Mouse (Mus musculus): ENCODE measurements at regions not wholly inside any gene's neighbourhood (a gene's known extent, or its start where the extent isn't known, plus 50 kb on each side); places are given as distances from the start of the nearest gene placed in this dataset.

- 81% methylated on average over 20 of the region's 20 CpGs for WGBS
- Histone ChIP-seq H3K27me3 (ENCODE audit: control insufficient read depth, insufficient read depth, low read length) (no peaks in the 10 kb centered on the region), H3K27ac (replicated peaks; ENCODE audit: low read depth, low read length) (no peak overlapping the region), H3K4me2 (ENCODE audit: low read depth, severe bottlenecking) (no peak overlapping the region), H3K9me3 (ENCODE audit: control insufficient read depth, low read length) (no peaks in the 10 kb centered on the region), H3K36me3 (ENCODE audit: control insufficient read depth, insufficient read depth, low read length) (no peaks in the 10 kb centered on the region), H3K9ac (ENCODE audit: low read length) (no peak overlapping the region), H3K4me1 (ENCODE audit: control insufficient read depth, insufficient read depth, low read length) (no peaks in the 10 kb centered on the region), H3K4me3 (ENCODE audit: low read depth, low read length) (no peak overlapping the region)
- DNase-seq (ENCODE audit: low spot score) (no peak), ATAC-seq (ENCODE audit: insufficient number of reproducible peaks, low FRiP score, low TSS enrichment, low read depth) (no peak)
These were observed 217.8 kb upstream of the Klf4 start for GRCm38 (mm10) chr4:55749949-55750600.

GRCm38 (mm10) chr4:55741355-55741754 is 209.1 kb upstream of the Klf4 start:
- Histone ChIP-seq H3K27ac (replicated peaks; ENCODE audit: low read depth, low read length) (no peak overlapping the region), H3K4me2 (ENCODE audit: low read depth, severe bottlenecking) (no peak overlapping the region), H3K36me3 (ENCODE audit: control insufficient read depth, insufficient read depth, low read length) (no peaks in the 10 kb centered on the region), H3K27me3 (ENCODE audit: control insufficient read depth, insufficient read depth, low read length) (no peaks in the 10 kb centered on the region), H3K9me3 (ENCODE audit: control insufficient read depth, low read length) (no peaks in the 10 kb centered on the region), H3K4me1 (ENCODE audit: control insufficient read depth, insufficient read depth, low read length) (no peaks in the 10 kb centered on the region), H3K4me3 (ENCODE audit: low read depth, low read length) (no peak overlapping the region), H3K9ac (ENCODE audit: low read length) (no peak overlapping the region)
- ATAC-seq (ENCODE audit: insufficient number of reproducible peaks, low FRiP score, low TSS enrichment, low read depth) = no peak
- 93% methylated on average over 8 of the region's 8 CpGs for WGBS
- DNase-seq (ENCODE audit: low spot score) = no peak

- no peak for DNase-seq (ENCODE audit: low spot score)
- no peaks in the 10 kb centered on the region for H3K4me1 ChIP-seq (ENCODE audit: control insufficient read depth, insufficient read depth, low read length)
- no peaks in the 10 kb centered on the region for H3K36me3 ChIP-seq (ENCODE audit: control insufficient read depth, insufficient read depth, low read length)
- 67% methylated on average over 15 of the region's 15 CpGs for WGBS
- no peak overlapping the region for H3K4me2 ChIP-seq (ENCODE audit: low read depth, severe bottlenecking)
- no peaks in the 10 kb centered on the region for H3K27me3 ChIP-seq (ENCODE audit: control insufficient read depth, insufficient read depth, low read length)
- H3K4me3 ChIP-seq (ENCODE audit: low read depth, low read length) = no peak overlapping the region
- H3K27ac ChIP-seq (replicated peaks; ENCODE audit: low read depth, low read length) = no peak overlapping the region
- H3K9me3 ChIP-seq (ENCODE audit: control insufficient read depth, low read length) = no peaks in the 10 kb centered on the region
- H3K9ac ChIP-seq (ENCODE audit: low read length) = no peak overlapping the region
- ATAC-seq (ENCODE audit: insufficient number of reproducible peaks, low FRiP score, low TSS enrichment, low read depth) = no peak
These were observed 207.8 kb upstream of the Klf4 start for GRCm38 (mm10) chr4:55740062-55740461.

GRCm38 (mm10) chr4:55738714-55739113 is 206.4 kb upstream of the Klf4 start:
- H3K9me3 ChIP-seq (ENCODE audit: control insufficient read depth, low read length) = no peaks in the 10 kb centered on the region
- no peaks in the 10 kb centered on the region for H3K36me3 ChIP-seq (ENCODE audit: control insufficient read depth, insufficient read depth, low read length)
- no peak overlapping the region for H3K4me2 ChIP-seq (ENCODE audit: low read depth, severe bottlenecking)
- H3K4me3 ChIP-seq (ENCODE audit: low read depth, low read length) = no peak overlapping the region
- H3K27me3 ChIP-seq (ENCODE audit: control insufficient read depth, insufficient read depth, low read length) = no peaks in the 10 kb centered on the region
- H3K27ac ChIP-seq (replicated peaks; ENCODE audit: low read depth, low read length) = no peak overlapping the region
- no peak for ATAC-seq (ENCODE audit: insufficient number of reproducible peaks, low FRiP score, low TSS enrichment, low read depth)
- no peak for DNase-seq (ENCODE audit: low spot score)
- WGBS = 98% methylated on average over 1 of the region's 1 CpGs
- H3K4me1 ChIP-seq (ENCODE audit: control insufficient read depth, insufficient read depth, low read length) = no peaks in the 10 kb centered on the region
- H3K9ac ChIP-seq (ENCODE audit: low read length) = no peak overlapping the region

GRCm38 (mm10) chr4:55735453-55735852 is 203.2 kb upstream of the Klf4 start:
- Histone ChIP-seq H3K4me1 (ENCODE audit: control insufficient read depth, insufficient read depth, low read length) (no peaks in the 10 kb centered on the region), H3K4me3 (ENCODE audit: low read depth, low read length) (no peak overlapping the region), H3K9ac (ENCODE audit: low read length) (no peak overlapping the region), H3K9me3 (ENCODE audit: control insufficient read depth, low read length) (no peaks in the 10 kb centered on the region), H3K27me3 (ENCODE audit: control insufficient read depth, insufficient read depth, low read length) (no peaks in the 10 kb centered on the region), H3K4me2 (ENCODE audit: low read depth, severe bottlenecking) (no peak overlapping the region), H3K36me3 (ENCODE audit: control insufficient read depth, insufficient read depth, low read length) (no peaks in the 10 kb centered on the region), H3K27ac (replicated peaks; ENCODE audit: low read depth, low read length) (no peak overlapping the region)
- no peak for DNase-seq (ENCODE audit: low spot score)
- ATAC-seq (ENCODE audit: insufficient number of reproducible peaks, low FRiP score, low TSS enrichment, low read depth) = no peak
- WGBS = 58% methylated on average over 3 of the region's 3 CpGs

- WGBS = 66% methylated on average over 1 of the region's 1 CpGs
- Histone ChIP-seq H3K27me3 (ENCODE audit: control insufficient read depth, insufficient read depth, low read length) (no peaks in the 10 kb centered on the region), H3K9me3 (ENCODE audit: control insufficient read depth, low read length) (no peaks in the 10 kb centered on the region), H3K4me2 (ENCODE audit: low read depth, severe bottlenecking) (no peak overlapping the region), H3K9ac (ENCODE audit: low read length) (no peak overlapping the region), H3K4me3 (ENCODE audit: low read depth, low read length) (no peak overlapping the region), H3K27ac (replicated peaks; ENCODE audit: low read depth, low read length) (no peak overlapping the region), H3K36me3 (ENCODE audit: control insufficient read depth, insufficient read depth, low read length) (no peaks in the 10 kb centered on the region), H3K4me1 (ENCODE audit: control insufficient read depth, insufficient read depth, low read length) (no peaks in the 10 kb centered on the region)
- no peak for DNase-seq (ENCODE audit: low spot score)
- ATAC-seq (ENCODE audit: insufficient number of reproducible peaks, low FRiP score, low TSS enrichment, low read depth) = no peak
These were observed 202.1 kb upstream of the Klf4 start for GRCm38 (mm10) chr4:55734331-55734730.

- H3K9ac ChIP-seq (ENCODE audit: low read length) = no peak overlapping the region
- no peak for ATAC-seq (ENCODE audit: insufficient number of reproducible peaks, low FRiP score, low TSS enrichment, low read depth)
- no peak for DNase-seq (ENCODE audit: low spot score)
- H3K4me3 ChIP-seq (ENCODE audit: low read depth, low read length) = no peak overlapping the region
- H3K27ac ChIP-seq (replicated peaks; ENCODE audit: low read depth, low read length) = no peak overlapping the region
- no peaks in the 10 kb centered on the region for H3K36me3 ChIP-seq (ENCODE audit: control insufficient read depth, insufficient read depth, low read length)
- H3K27me3 ChIP-seq (ENCODE audit: control insufficient read depth, insufficient read depth, low read length) = no peaks in the 10 kb centered on the region
- H3K4me2 ChIP-seq (ENCODE audit: low read depth, severe bottlenecking) = no peak overlapping the region
- 73% methylated on average over 4 of the region's 4 CpGs for WGBS
- no peaks in the 10 kb centered on the region for H3K4me1 ChIP-seq (ENCODE audit: control insufficient read depth, insufficient read depth, low read length)
- no peaks in the 10 kb centered on the region for H3K9me3 ChIP-seq (ENCODE audit: control insufficient read depth, low read length)
These were observed 201.0 kb upstream of the Klf4 start for GRCm38 (mm10) chr4:55733223-55733622.

GRCm38 (mm10) chr4:55732006-55732405 is 199.7 kb upstream of the Klf4 start:
- H3K27me3 ChIP-seq (ENCODE audit: control insufficient read depth, insufficient read depth, low read length) = no peaks in the 10 kb centered on the region
- no peaks in the 10 kb centered on the region for H3K4me1 ChIP-seq (ENCODE audit: control insufficient read depth, insufficient read depth, low read length)
- WGBS = 64% methylated on average over 4 of the region's 4 CpGs
- H3K27ac ChIP-seq (replicated peaks; ENCODE audit: low read depth, low read length) = no peak overlapping the region
- DNase-seq (ENCODE audit: low spot score) = no peak
- ATAC-seq (ENCODE audit: insufficient number of reproducible peaks, low FRiP score, low TSS enrichment, low read depth) = no peak
- no peaks in the 10 kb centered on the region for H3K36me3 ChIP-seq (ENCODE audit: control insufficient read depth, insufficient read depth, low read length)
- H3K9ac ChIP-seq (ENCODE audit: low read length) = no peak overlapping the region
- H3K4me3 ChIP-seq (ENCODE audit: low read depth, low read length) = no peak overlapping the region
- no peaks in the 10 kb centered on the region for H3K9me3 ChIP-seq (ENCODE audit: control insufficient read depth, low read length)
- H3K4me2 ChIP-seq (ENCODE audit: low read depth, severe bottlenecking) = no peak overlapping the region

- Histone ChIP-seq H3K36me3 (ENCODE audit: control insufficient read depth, insufficient read depth, low read length) (no peaks in the 10 kb centered on the region), H3K9ac (ENCODE audit: low read length) (no peak overlapping the region), H3K9me3 (ENCODE audit: control insufficient read depth, low read length) (no peaks in the 10 kb centered on the region), H3K27me3 (ENCODE audit: control insufficient read depth, insufficient read depth, low read length) (no peaks in the 10 kb centered on the region), H3K4me2 (ENCODE audit: low read depth, severe bottlenecking) (no peak overlapping the region), H3K4me1 (ENCODE audit: control insufficient read depth, insufficient read depth, low read length) (no peaks in the 10 kb centered on the region), H3K27ac (replicated peaks; ENCODE audit: low read depth, low read length) (no peak overlapping the region), H3K4me3 (ENCODE audit: low read depth, low read length) (no peak overlapping the region)
- WGBS = 77% methylated on average over 4 of the region's 4 CpGs
- ATAC-seq (ENCODE audit: insufficient number of reproducible peaks, low FRiP score, low TSS enrichment, low read depth) (no peak), DNase-seq (ENCODE audit: low spot score) (no peak)
These were observed 198.0 kb upstream of the Klf4 start for GRCm38 (mm10) chr4:55730266-55730665.

All from limb, embryonic 11.5 days (tissue).